Mouse (Mus musculus): ENCODE measurements around the gene Rdh16.
"Not testable (repeated sequence)": the region's sequence is repeated elsewhere in the genome, so short reads cannot be mapped to it uniquely, and the experiment has no call there.

The Rdh16 gene

DNA sequence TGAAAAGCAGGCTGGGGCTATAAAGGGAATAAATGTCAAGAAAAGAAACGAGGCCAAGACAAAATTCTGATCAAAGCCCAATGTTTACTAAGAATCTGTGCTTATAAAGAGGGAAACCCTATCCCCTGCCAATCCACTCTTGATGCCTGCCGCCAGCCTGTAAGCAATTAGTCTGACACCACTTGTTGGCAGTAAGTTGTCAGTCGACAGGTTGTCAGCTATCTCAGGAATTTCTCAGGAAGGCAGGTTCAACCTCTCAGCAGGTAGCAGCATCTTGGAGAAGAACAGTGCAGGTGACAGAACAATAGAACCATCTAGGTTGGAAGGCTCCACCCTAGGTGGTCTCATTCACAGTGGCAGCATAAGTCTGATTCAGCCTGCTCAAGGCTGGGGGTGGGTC lies 28.2 kb downstream of the Rdh16 start:
- DNase-seq (ENCODE audit: low read depth, low spot score), result no peak

DNA sequence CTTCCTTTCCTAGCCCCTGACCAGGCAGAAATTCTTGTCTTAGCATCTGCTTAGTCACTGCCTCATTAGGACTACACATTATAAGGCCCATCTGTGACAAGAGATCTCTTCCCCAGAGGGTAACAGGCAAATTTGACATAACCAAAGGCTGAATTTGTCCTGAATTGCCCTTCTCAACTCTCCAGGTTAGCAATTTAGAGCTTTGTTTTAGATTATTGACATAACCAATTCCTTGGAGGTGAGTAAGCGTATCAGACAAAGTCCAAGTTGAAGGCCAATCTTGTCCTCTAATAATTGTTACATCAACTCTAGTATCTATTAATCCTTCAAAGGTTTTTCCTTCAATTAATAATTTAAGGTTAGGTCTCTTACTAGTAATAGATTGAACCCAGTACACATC lies 33.2 kb downstream of the Rdh16 start:
- DNase-seq (ENCODE audit: low read depth, low spot score), result not testable (repeated sequence)

DNA sequence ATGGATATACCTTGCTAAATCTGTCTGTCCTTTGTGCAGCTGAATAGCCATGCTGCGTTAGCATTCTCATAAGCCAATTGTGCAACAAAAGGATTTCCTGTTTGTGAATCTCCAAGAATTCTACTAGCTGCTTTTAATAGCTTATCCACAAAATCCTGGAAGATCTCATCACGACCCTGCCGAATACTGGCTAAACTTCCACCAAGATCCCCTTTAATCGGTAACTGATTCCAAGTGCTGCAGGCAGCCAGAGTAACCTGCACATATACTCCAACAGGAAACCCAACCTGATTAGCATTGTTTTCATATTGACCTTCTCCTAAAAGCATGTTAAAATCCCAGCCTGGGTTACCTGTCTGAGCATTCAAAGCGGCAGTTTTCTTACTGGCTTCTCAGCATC lies 34.3 kb downstream of the Rdh16 start:
- DNase-seq (ENCODE audit: low read depth, low spot score), result no peak

DNA sequence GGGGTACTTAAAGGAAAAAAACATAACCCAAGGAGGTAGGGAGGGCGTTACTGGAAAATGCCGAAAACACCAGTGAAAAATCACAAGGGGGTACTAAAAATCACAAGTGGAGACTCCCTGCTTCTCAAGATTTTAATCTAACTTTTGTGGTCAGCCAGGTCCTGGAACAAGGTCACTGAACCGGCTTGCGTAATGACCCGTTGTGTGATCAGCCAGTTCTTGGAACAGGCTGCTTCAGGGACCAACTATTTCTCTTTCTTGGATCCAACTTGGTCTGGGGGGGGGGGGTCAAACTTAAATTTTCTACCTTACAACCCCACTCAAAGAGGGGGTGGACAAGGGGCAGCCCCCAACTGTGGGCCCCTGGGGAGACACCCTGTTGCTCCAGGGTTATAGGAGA lies 36.8 kb downstream of the Rdh16 start:
- not testable (repeated sequence) for DNase-seq (ENCODE audit: low read depth, low spot score)

DNA sequence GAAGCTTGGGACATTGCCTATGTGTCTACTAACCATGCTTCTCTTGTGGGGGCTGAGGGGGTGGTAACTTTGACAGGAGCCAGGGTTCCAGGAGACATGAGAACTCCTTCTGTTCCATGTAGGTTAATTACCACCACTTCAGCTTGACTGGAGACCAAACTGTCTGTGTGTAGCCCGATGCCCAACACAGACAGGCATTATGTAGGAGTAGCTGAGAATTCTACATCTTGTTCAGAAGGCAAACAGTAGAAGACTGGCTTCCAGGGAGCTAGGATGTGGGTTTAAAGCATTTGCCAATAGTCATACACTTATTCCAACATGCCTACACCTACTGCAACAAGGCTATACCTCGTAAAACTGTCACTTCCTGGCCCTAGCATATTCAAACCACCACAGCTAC lies 37.6 kb downstream of the Rdh16 start:
- no peak for DNase-seq (ENCODE audit: low read depth, low spot score)

DNA sequence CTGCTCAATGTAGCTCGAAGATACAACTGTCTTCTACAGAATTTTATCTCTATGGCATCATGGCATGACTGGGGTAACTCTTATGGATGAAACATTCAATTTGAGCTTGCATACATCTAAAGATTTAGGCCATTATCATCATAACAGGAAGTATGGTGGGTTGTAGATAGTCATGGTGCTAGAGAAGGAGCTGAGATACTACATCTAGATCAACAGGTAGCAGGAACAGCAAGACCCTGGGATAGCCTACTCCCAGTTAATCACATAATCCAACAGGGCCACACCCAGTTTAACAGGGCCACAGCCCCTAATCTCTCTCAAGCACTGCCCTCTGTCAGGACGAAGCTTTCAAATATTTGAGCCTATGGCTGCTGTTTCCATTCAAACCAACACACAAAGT lies 39.8 kb downstream of the Rdh16 start:
- no peak for DNase-seq (ENCODE audit: low read depth, low spot score)

DNA sequence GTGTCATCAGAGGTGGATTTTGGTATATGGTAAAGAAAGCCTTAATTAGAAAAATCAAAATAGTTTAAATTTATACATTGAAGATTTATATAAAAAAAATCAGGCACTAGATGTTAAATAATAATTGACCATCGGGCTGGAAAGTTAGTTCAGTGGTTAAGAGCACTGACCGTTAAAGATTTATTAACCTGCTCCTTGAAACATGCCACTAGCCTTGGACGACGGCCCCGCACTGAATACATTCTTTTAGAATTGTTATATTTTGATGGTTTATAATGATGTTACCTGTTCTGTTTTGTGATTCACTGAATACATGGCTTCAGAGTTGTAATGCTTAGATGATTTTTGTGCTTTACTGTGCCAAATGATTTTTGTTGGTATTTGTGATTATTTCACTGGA lies 45.0 kb downstream of the Rdh16 start:
- not testable (repeated sequence) for DNase-seq (ENCODE audit: low read depth, low spot score)

DNA sequence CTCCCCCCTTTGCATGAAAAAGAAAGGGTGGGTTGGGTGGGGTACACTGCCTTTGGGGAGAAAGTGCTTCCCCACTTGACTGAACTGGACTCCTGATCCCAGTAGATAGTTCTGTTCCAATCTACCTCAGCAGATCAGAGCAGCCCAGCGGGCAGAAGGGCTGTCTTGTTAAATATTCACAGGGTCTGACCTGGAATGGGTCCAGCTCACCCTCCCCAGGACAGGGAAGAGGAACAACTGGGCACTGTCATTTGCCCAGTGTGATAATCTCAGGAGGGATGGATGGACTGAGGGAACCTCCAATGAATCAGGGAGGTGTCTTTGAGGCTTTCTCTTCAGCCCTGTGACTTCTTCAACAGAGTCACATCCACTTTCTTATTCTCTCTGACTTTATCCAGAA lies 47.1 kb downstream of the Rdh16 start:
- no peak for DNase-seq (ENCODE audit: low read depth, low spot score)

DNA sequence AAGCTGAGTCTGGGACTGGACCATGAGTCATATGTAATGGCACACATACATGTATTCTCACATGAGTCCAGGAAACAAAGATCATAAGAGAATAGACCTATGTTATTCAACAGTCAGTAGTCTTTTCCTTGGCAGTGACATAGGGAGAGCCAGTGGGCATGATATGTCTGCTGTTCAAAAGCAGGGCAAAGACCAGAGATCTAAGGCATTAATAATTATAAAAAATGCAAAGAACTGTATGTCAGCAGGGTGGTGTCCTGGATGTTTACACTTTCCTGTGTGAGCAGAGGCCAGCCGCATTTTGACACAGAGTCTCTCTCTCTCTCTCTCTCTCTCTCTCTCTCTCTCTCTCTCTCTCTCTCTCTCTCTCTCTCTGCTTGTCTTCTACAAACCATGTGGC lies 48.7 kb downstream of the Rdh16 start, which contains the start of gene Rdh19:
TSS of gene Rdh19 (plus strand) at position 301 of the 400 bp plus-strand sequence.
- no peak for DNase-seq (ENCODE audit: low read depth, low spot score)

DNA sequence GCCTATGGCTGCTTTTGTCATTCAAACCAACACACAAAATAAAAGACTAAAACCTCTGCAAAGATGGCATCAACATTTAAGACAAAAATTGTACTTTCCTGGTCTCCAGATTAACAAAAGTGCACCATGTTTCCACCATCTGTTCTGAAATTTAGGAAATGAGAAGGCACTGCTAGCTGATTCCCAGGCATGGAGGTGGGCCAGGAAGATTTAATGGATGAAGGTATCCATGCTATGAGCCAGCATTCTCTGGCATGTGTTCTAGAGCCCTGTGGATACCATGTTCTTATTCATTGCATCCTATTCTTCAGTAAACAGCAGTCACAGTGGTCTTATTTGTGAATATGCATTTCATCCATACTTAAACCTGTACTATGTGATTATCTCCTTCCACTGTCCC lies 55.4 kb downstream of the Rdh16 start:
- DNase-seq (ENCODE audit: low read depth, low spot score), result no peak

DNA sequence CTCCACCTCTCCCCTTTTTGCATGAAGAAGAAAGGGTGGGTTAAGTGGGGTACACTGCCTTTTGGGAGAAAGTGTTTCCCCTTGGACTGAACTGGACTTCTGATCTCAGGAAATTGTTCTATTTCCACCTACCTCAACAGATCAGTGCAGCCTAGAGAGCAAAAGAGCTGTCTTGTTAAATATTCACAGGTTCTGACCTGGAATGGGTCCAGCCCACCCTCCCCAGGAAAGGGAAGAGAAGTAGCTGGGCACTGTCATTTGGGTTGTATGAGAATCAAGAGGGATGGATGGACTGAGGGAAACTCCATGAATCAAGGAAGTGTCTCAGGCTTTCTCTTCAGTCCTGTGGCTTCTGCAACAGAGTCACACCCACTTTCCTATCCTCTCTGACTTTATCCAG lies 64.0 kb downstream of the Rdh16 start:
- DNase-seq (ENCODE audit: low read depth, low spot score), result no peak

DNA sequence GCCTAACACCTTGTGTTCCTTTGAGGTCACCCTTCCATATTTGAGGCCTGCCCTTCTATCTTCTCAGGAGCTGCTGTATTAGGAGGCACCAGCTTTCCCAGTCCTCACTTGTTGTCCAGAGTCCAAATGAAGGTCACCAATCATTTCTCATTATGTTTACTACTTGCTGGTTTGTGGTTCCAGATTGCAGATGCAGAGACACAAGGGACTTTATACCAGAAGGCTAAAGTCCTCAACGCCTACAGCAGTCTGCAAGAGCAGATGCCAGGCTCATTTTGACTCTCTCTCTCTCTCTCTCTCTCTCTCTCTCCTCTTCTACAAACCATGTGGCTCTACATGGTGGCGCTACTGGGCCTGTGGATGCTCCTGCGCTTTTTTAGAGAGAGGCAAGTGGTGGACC lies 65.3 kb downstream of the Rdh16 start, which contains the start of gene Rdh16f2:
TSS of gene Rdh16f2 (plus strand) at position 243 of the 400 bp plus-strand sequence.
- no peak for DNase-seq (ENCODE audit: low read depth, low spot score)

DNA sequence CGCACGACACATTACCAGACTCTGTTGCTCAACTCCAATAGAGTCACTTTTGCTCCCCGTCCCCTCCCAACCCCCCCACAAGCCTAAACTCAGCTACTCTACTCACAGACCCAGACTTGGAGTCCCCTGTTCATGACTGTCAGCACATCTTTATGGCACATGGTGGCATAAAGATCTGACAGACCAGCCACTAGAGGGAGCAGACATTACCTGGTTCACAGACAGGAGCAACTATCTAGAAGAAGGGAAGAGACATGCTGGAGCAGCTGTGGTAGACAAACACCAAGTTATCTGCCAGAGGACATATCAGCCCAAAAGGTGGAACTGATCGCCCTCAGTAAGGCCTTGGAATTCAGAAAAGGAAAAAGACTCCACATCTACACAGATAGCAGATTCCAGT lies 71.5 kb downstream of the Rdh16 start:
- no peak for DNase-seq (ENCODE audit: low read depth, low spot score)

DNA sequence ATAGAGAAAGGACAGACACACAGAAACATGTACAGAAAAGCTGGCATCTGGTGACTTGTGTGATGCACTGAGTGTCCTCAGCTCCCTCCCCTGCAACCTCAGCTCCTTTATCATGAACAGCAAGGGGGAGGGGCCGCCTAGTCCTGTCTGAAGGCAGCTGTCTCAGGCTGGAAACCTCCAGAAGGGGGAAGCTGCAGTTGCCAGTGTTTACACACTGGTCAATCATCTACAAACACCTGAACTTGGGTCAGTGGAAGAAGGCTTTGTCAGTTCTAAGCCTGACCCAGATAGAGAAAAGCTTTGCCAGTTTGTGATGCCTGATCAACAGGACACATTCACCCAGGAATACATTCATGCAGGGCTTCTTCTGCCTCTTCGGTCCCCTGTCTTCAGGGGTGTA lies 76.7 kb downstream of the Rdh16 start:
- DNase-seq (ENCODE audit: low read depth, low spot score), result no peak

DNA sequence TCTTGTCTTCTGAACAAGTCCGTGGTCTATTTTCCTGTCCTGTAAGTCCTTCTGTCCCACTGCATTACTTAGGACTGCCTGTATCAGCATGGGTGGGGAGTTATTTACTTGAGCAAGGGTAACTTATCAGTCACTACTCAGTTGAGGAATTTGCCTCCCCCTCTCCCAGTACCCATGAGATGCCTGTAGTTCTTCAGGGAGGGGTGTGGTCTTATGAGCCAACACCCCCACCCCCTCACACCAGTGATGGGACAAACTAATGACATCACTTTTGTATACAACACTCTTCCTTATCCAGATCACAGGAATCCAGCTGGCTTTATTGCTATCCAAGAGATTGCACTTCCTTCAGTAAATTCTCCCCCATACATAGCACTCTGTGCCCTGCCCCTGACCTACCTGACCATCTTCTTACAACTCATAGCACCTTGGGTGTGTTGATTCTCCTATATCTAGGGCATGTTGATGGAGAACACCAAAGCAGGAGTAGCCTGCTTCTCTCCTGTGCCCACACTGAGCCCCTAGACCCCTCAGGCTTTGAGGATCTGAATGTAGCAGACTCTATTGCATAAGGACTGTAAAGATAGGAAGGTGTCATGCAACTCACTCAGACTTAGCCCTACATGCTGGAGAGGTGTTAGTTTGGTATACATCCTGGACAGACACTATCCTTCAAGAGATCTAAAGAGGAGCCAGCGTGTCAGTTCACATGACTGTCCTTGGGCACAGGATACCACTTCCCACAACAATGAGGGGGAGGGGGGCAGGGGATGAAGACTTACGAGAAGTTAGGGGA lies 77.5 kb downstream of the Rdh16 start:
- DNase-seq (ENCODE audit: low read depth, low spot score), result no peak

DNA sequence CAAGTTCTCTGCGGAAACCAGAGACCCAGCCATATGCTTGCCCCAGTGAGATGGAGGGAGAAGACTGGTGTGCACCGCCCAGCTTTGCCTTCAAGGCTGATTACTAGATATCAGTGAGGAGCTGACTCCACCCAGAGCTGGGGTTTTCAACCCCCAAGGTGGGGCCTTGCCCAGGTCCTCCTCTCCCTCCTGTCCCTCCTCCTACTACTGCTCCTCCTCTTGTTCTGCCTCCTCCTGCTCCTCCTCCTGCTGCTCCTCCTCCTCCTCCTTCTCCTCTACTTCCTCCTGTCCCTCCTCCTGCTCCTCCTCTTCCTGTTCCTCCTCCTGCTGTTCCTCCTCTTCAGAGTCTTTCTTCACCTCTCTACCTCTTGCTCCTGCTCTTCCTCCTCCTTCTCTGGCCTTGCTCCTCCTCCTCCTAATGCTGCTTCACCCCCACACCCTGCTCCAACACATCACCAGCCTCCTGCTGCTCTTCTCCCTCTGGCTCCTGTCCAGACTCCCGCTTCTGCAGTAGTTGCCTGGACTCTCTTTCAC lies 78.3 kb downstream of the Rdh16 start:
- no peak for DNase-seq (ENCODE audit: low read depth, low spot score)

DNA sequence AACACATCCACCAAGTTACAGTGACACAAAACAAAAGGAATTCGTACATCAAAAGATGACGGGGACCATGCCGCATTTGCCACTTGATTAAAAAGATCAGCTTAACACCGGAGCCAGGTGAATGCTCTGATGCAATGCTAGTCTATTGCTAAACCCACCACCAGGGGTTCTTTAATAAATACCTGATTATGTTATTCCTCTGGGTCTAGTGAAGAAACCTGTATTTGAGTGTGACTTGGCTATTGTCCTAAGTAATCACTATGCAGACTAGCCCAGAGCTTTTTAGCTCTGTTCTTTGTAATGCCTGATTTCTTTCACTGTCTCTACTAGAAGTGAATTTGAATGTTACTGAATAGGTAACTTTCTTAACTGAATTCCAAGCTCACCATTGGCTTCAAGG lies 80.1 kb downstream of the Rdh16 start:
- DNase-seq (ENCODE audit: low read depth, low spot score), result no peak

DNA sequence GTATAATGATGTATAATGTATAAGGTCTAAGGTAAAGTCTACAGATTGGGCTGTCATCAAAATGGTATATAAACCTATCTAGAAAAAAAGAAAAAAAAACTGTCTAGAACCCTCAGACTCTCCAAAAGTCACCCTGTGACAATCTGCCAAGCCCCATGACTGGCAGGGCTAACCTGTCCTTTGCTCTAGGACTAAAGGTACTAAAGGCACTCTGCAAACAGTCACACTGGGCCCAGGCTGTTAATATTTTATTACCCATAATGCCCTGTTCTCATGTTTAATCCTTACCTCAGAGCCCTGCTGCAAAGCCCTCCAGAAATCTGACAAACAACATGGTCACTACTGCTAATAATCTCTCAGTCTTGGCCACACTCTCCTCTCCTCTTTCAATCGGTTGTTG lies 85.6 kb downstream of the Rdh16 start:
- no peak for DNase-seq (ENCODE audit: low read depth, low spot score)

DNA sequence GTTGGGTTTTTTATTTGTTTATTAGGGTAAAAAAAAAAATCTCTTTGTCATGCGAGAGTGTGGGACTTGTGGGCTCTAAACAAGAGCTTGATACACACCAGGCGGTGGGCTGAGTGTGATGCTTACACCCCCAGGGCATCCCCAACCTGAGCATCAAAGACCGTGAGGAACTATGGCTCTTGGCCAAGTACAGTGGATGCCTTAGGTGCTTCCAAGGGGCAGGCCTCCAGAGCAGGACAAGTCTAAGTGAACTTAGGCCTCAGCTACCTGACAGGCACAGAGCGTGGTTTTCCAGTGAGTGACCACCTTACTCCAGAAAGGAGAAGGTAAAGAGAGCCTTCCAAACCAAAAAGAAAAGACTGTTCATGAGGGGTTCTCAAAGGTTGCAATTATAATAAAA lies 86.0 kb downstream of the Rdh16 start:
- DNase-seq (ENCODE audit: low read depth, low spot score), result no peak

DNA sequence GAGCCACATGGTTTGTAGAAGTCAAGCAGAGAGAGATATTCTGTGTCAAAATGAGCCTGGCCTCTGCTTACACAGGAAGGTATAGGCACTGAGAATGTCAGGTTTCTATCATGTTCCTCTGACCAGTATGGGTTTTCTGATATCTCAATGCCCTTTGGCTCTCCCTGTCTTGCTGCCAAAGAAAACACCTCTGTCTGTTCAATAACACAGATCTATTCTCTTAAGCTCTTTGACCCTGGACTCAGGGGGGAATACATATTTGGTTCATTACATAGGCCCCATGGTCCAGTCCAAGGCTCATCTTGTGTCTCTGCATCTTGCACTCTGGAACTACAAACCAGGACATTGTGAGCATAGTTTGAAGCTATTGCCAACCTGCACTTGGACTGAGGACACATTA lies 87.7 kb downstream of the Rdh16 start, which contains the start of gene Rdh7:
TSS of gene Rdh7 (minus strand) at position 213 of the 400 bp plus-strand sequence.
- DNase-seq (ENCODE audit: low read depth, low spot score), result no peak

DNA sequence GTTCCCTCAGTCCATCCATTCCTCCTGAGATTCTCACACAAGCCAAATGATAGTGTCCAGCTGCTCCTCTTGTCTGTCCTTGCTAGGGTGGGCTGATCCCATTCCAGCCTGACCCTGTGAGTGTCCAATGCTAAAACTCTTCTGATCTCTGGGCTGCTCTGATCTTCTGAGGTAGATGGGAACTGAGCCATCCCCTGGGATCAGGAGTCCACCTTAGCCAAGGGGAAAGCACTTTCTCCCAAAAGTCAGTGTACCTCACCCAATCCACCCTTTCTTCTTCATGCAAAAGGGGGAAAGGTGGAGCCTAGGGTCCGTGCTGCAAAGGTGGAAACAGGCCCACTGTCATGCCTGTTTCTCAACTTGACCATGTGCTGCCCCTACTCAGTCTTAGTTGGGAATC lies 90.5 kb downstream of the Rdh16 start:
- DNase-seq (ENCODE audit: low read depth, low spot score), result no peak

DNA sequence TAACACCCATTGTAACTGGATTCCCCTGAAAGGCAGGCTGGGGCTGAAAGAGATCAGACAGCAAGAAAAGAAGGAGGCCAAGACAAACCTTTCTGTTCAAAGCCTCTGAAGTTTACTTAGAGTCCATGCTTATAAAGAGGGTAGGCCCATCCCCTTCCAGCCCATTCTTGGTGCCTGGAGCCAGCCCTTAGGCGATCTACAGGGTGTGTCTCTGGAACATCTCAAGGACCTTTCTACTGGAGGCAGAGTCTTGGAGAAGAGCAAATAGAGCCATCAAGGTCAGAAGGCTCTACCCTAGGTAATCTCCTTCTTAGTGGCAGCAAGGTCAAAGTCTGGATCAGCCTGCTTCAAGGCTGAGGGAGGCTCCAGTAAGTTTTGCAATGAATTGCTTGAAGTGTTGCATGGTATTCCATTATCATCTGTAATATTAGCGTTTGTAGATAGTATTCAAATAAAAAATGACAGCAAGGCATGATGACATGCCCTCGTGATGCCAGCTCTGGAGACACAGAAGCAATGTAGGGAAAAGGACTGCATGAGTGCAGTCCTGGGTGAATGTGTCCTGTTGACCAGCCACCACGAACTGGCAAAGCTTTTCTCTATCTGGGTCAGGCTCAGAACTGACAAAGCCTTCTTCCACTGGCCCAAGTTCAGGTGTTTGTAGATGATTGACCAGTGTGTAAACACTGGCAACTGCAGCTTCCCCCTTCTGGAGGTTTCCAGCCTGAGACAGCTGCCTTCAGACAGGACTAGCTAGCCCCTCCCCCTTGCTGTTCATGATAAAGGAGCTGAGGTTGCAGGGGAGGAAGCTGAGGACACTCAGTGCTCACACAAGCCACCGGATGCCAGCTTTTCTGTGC lies 92.4 kb downstream of the Rdh16 start:
- DNase-seq (ENCODE audit: low read depth, low spot score), result not testable (repeated sequence)

All from skeletal muscle tissue, adult 2 months (tissue).